Mouse (Mus musculus): ENCODE measurements around the gene Uchl1. TPM values are rescaled to one million over a fixed set of nuclear protein-coding genes. Genes with fewer than 3 reads are reported as not detected.

Uchl1 gene
- polyA plus RNA-seq, 1 experiment from 2014 or later: 61.0 TPM

DNA sequence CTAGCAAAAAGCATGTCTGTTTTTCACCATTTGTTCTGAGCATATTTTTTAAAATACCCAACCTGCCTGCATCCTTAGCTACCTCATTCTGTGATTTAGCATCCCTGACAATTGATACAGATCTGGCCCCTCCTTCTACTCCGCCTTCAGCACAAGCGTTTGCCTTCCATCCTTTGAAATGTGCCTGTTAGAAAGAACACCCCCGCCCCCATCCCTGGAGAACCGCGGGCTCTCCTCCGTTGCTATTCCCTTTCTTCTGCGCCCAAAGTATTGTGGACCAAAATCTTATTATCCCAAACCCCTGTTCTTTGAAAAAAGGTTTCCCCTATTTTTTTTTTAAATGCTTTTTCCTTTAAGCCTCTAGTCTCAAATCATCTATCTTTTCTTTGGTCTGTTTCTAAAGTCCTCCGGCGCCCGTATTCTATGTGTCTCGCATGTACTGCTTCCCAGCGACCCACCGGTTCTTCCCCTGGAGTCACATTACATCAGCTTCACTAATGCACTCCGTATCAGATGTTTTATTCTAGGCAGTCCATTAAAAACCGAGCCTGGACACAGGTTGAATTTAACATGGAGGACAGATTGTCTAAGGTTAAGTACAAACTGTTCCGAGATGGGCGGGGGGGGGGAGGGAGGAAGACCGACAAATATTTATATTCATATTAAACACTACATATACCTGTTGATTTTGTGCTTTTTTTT, 551 bp upstream of the Uchl1 start:
- H3K27ac ChIP-seq (ENCODE audit: low read depth): no peak overlapping the region
- H3K4me3 ChIP-seq (ENCODE audit: low read depth, low read length): peak overlapping the region; percentile 51
- H3K4me2 ChIP-seq: peak overlapping the region; percentile 95
- DNase-seq: no peak
- no peak for TF ChIP-seq CTCF (IDR thresholded peaks at IDR 0.05; ENCODE audit: low read depth)
- no peak overlapping the region for H3K9ac ChIP-seq
- no peaks in the 10 kb centered on the region for H3K9me3 ChIP-seq (ENCODE audit: low read depth, low read length)
- H3K36me3 ChIP-seq (ENCODE audit: insufficient read depth): no peaks in the 10 kb centered on the region
- H3K27me3 ChIP-seq (ENCODE audit: insufficient read depth, low read length): peaks cover 41% of the 10 kb centered on the region
- WGBS: 1% methylated on average over 18 of the region's 18 CpGs
- no peak for ATAC-seq (ENCODE audit: insufficient read depth)
- peaks cover 7% of the 10 kb centered on the region; the same call in 1 of the 2 replicates for H3K4me1 ChIP-seq (ENCODE audit: insufficient read depth)

- peak overlapping the region; percentile 40 for H3K9ac ChIP-seq
- DNase-seq: peak; percentile 50
- TF ChIP-seq CTCF (IDR thresholded peaks at IDR 0.05; ENCODE audit: low read depth): no peak
- H3K27me3 ChIP-seq (ENCODE audit: insufficient read depth, low read length): peaks cover 41% of the 10 kb centered on the region
- H3K9me3 ChIP-seq (ENCODE audit: low read depth, low read length): no peaks in the 10 kb centered on the region
- under 1% methylated on average over 51 of the region's 51 CpGs for WGBS
- no peak overlapping the region for H3K27ac ChIP-seq (ENCODE audit: low read depth)
- H3K4me3 ChIP-seq (ENCODE audit: low read depth, low read length): peak overlapping the region; percentile 51
- H3K4me2 ChIP-seq: peak overlapping the region; percentile 95
- H3K4me1 ChIP-seq (ENCODE audit: insufficient read depth): peaks cover 7% of the 10 kb centered on the region; the same call in 1 of the 2 replicates
- no peaks in the 10 kb centered on the region for H3K36me3 ChIP-seq (ENCODE audit: insufficient read depth)
- ATAC-seq (ENCODE audit: insufficient read depth): peak; percentile 80
Measured at GRCm38 (mm10) chr5:66676457-66677117, 696 bp downstream of the Uchl1 start.

DNA sequence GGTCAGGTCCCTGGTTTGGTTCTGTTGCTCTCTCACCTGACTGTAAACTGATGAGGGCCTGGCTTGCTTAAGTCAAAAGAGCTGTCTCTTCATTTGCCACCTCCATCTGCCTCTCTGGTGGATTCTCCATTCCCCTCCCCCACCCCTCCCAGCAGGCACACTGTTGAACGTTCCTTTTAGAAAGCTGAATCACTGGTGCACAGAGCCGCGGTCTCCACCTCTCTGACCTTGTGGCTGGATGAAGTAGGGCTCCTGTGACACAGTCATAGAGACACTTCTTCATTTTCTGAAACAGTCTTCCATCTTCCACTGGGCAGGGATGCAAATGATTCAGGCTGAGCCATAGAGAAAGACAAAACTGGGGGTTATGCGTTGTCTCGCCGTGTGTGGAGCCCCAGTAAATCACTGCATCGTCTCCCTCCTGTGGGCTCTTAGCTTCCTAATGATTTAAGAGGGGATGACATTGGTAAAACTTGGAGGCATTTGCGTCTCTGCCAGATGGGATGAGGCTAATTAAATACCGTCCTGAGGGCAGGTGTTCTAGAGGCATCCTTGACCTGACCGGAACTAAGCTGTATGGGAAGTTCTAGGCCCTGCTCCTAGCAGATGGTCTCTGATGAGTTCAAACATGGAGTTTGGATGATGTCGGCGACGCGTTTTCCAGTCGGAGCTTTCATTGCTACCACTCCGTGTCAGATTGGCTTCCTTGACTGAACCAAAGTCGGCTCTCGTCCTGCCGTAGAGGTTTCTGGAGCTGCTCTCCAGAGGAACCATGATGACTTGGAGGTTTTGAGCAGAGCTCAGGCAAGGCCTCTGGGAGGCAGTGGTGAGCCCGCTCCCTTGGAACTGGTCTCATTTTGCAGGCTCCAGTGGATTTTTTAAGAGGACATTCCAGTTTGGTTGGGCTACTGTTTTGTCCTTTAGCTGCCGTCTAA, 1.8 kb downstream of the Uchl1 start:
- Histone ChIP-seq H3K4me3 (ENCODE audit: low read depth, low read length) (peak overlapping the region; percentile 51; the same call in 1 of the 2 replicates), H3K27ac (ENCODE audit: low read depth) (no peak overlapping the region), H3K9ac (no peak overlapping the region), H3K4me1 (ENCODE audit: insufficient read depth) (peaks cover 7% of the 10 kb centered on the region; the same call in 1 of the 2 replicates), H3K4me2 (peak overlapping the region; percentile 95), H3K36me3 (ENCODE audit: insufficient read depth) (no peaks in the 10 kb centered on the region), H3K27me3 (ENCODE audit: insufficient read depth, low read length) (peaks cover 41% of the 10 kb centered on the region), H3K9me3 (ENCODE audit: low read depth, low read length) (no peaks in the 10 kb centered on the region)
- WGBS: 75% methylated on average over 21 of the region's 21 CpGs
- no peak for ATAC-seq (ENCODE audit: insufficient read depth)
- no peak for DNase-seq
- TF ChIP-seq CTCF (IDR thresholded peaks at IDR 0.05; ENCODE audit: low read depth): peak; percentile 22; the same call in 1 of the 2 replicates

- Histone ChIP-seq H3K9ac (no peak overlapping the region), H3K27ac (ENCODE audit: low read depth) (no peak overlapping the region), H3K27me3 (ENCODE audit: insufficient read depth, low read length) (peaks cover 36% of the 10 kb centered on the region), H3K4me2 (no peak overlapping the region), H3K4me1 (ENCODE audit: insufficient read depth) (peaks cover 7% of the 10 kb centered on the region; the same call in 1 of the 2 replicates), H3K36me3 (ENCODE audit: insufficient read depth) (no peaks in the 10 kb centered on the region), H3K9me3 (ENCODE audit: low read depth, low read length) (no peaks in the 10 kb centered on the region), H3K4me3 (ENCODE audit: low read depth, low read length) (no peak overlapping the region)
- TF ChIP-seq CTCF (IDR thresholded peaks at IDR 0.05; ENCODE audit: low read depth): no peak
- ATAC-seq (ENCODE audit: insufficient read depth) (no peak), DNase-seq (peak; percentile 39)
- WGBS: 58% methylated on average over 10 of the region's 10 CpGs
Measured at GRCm38 (mm10) chr5:66679222-66679621, 3.3 kb downstream of the Uchl1 start.

GRCm38 (mm10) chr5:66685930-66686329, 10.0 kb downstream of the Uchl1 start:
- Histone ChIP-seq H3K9ac (no peak overlapping the region), H3K4me2 (no peak overlapping the region), H3K27me3 (ENCODE audit: insufficient read depth, low read length) (no peaks in the 10 kb centered on the region), H3K9me3 (ENCODE audit: low read depth, low read length) (no peaks in the 10 kb centered on the region), H3K4me1 (ENCODE audit: insufficient read depth) (no peaks in the 10 kb centered on the region), H3K36me3 (ENCODE audit: insufficient read depth) (no peaks in the 10 kb centered on the region), H3K4me3 (ENCODE audit: low read depth, low read length) (no peak overlapping the region), H3K27ac (ENCODE audit: low read depth) (no peak overlapping the region)
- no peak for DNase-seq
- 79% methylated on average over 2 of the region's 2 CpGs for WGBS
- ATAC-seq (ENCODE audit: insufficient read depth): no peak
- TF ChIP-seq CTCF (IDR thresholded peaks at IDR 0.05; ENCODE audit: low read depth): no peak

- DNase-seq (no peak), ATAC-seq (ENCODE audit: insufficient read depth) (no peak)
- peak; percentile 42 for TF ChIP-seq CTCF (IDR thresholded peaks at IDR 0.05; ENCODE audit: low read depth)
- 87% methylated on average over 13 of the region's 13 CpGs for WGBS
- no peak overlapping the region for H3K27ac ChIP-seq (ENCODE audit: low read depth)
- no peak overlapping the region for H3K4me2 ChIP-seq
- no peaks in the 10 kb centered on the region for H3K4me1 ChIP-seq (ENCODE audit: insufficient read depth)
- no peak overlapping the region for H3K9ac ChIP-seq
- H3K4me3 ChIP-seq (ENCODE audit: low read depth, low read length): no peak overlapping the region
- no peaks in the 10 kb centered on the region for H3K27me3 ChIP-seq (ENCODE audit: insufficient read depth, low read length)
- H3K9me3 ChIP-seq (ENCODE audit: low read depth, low read length): no peaks in the 10 kb centered on the region
- no peaks in the 10 kb centered on the region for H3K36me3 ChIP-seq (ENCODE audit: insufficient read depth)
Measured at GRCm38 (mm10) chr5:66686863-66687262, 11.0 kb downstream of the Uchl1 start.
